Mouse (Mus musculus): Measurements from ENCODE around the gene Calm4. TPM values are rescaled to one million over a fixed set of nuclear protein-coding genes. Genes with fewer than 3 reads are reported as not detected.

Calm4 gene
- polyA plus RNA-seq, 1 experiment from 2014 or later, result 596 TPM

- Histone ChIP-seq H3K27me3 (no peaks in the 10 kb centered on the region), H3K9ac (no peak overlapping the region), H3K4me3 (no peak overlapping the region), H3K4me2 (no peak overlapping the region), H3K27ac (no peak overlapping the region), H3K4me1 (no peaks in the 10 kb centered on the region), H3K36me3 (no peaks in the 10 kb centered on the region), H3K9me3 (no peaks in the 10 kb centered on the region)
- ATAC-seq (ENCODE audit: insufficient number of reproducible peaks, low FRiP score, low TSS enrichment, low read depth), result no peak
- WGBS, result 65% methylated on average over 10 of the region's 10 CpGs
Observed at GRCm38 (mm10) chr13:3862922-3863580, 25.5 kb downstream of the Calm4 start.

- no peak for ATAC-seq (ENCODE audit: insufficient number of reproducible peaks, low FRiP score, low TSS enrichment, low read depth)
- Histone ChIP-seq H3K9me3 (no peaks in the 10 kb centered on the region), H3K4me2 (no peak overlapping the region), H3K27me3 (no peaks in the 10 kb centered on the region), H3K9ac (no peak overlapping the region), H3K36me3 (no peaks in the 10 kb centered on the region), H3K27ac (no peak overlapping the region), H3K4me1 (no peaks in the 10 kb centered on the region), H3K4me3 (no peak overlapping the region)
- 72% methylated on average over 14 of the region's 14 CpGs for WGBS
Observed at GRCm38 (mm10) chr13:3865648-3866354, 28.2 kb downstream of the Calm4 start.

- H3K27me3 ChIP-seq, result no peaks in the 10 kb centered on the region
- no peaks in the 10 kb centered on the region for H3K4me1 ChIP-seq
- H3K9ac ChIP-seq, result no peak overlapping the region
- no peak for ATAC-seq (ENCODE audit: insufficient number of reproducible peaks, low FRiP score, low TSS enrichment, low read depth)
- no peak overlapping the region for H3K4me3 ChIP-seq
- H3K27ac ChIP-seq, result no peak overlapping the region
- no peak overlapping the region for H3K4me2 ChIP-seq
- WGBS, result 88% methylated on average over 8 of the region's 8 CpGs
- no peaks in the 10 kb centered on the region for H3K9me3 ChIP-seq
- no peaks in the 10 kb centered on the region for H3K36me3 ChIP-seq
Observed at GRCm38 (mm10) chr13:3866355-3867052, 28.9 kb downstream of the Calm4 start.

- H3K9ac ChIP-seq, result no peak overlapping the region
- 68% methylated on average over 6 of the region's 6 CpGs for WGBS
- no peak overlapping the region for H3K4me3 ChIP-seq
- H3K36me3 ChIP-seq, result no peaks in the 10 kb centered on the region
- H3K9me3 ChIP-seq, result no peaks in the 10 kb centered on the region
- H3K27ac ChIP-seq, result no peak overlapping the region
- no peaks in the 10 kb centered on the region for H3K4me1 ChIP-seq
- no peak for ATAC-seq (ENCODE audit: insufficient number of reproducible peaks, low FRiP score, low TSS enrichment, low read depth)
- H3K27me3 ChIP-seq, result no peaks in the 10 kb centered on the region
- H3K4me2 ChIP-seq, result no peak overlapping the region
Observed at GRCm38 (mm10) chr13:3867158-3867557, 29.6 kb downstream of the Calm4 start.

GRCm38 (mm10) chr13:3869901-3870300, 32.3 kb downstream of the Calm4 start:
- ATAC-seq (ENCODE audit: insufficient number of reproducible peaks, low FRiP score, low TSS enrichment, low read depth), result no peak
- Histone ChIP-seq H3K36me3 (no peaks in the 10 kb centered on the region), H3K4me1 (no peaks in the 10 kb centered on the region), H3K4me3 (no peak overlapping the region), H3K4me2 (no peak overlapping the region), H3K27ac (0 out of 2 replicates have a peak overlapping the region, but pooled peaks have one; percentile 27), H3K27me3 (no peaks in the 10 kb centered on the region), H3K9me3 (no peaks in the 10 kb centered on the region), H3K9ac (no peak overlapping the region)

GRCm38 (mm10) chr13:3872832-3873231, 35.3 kb downstream of the Calm4 start:
- ATAC-seq (ENCODE audit: insufficient number of reproducible peaks, low FRiP score, low TSS enrichment, low read depth), result no peak
- 88% methylated on average over 4 of the region's 4 CpGs for WGBS
- no peak overlapping the region for H3K4me2 ChIP-seq

GRCm38 (mm10) chr13:3876448-3876847, 38.9 kb downstream of the Calm4 start:
- no peak for ATAC-seq (ENCODE audit: insufficient number of reproducible peaks, low FRiP score, low TSS enrichment, low read depth)
- Histone ChIP-seq H3K9me3 (no peaks in the 10 kb centered on the region), H3K4me3 (no peak overlapping the region), H3K27ac (peak overlapping the region; percentile 60), H3K27me3 (no peaks in the 10 kb centered on the region), H3K36me3 (peaks cover 7% of the 10 kb centered on the region), H3K4me1 (peaks cover 8% of the 10 kb centered on the region), H3K9ac (no peak overlapping the region), H3K4me2 (no peak overlapping the region)
- WGBS, result 60% methylated on average over 6 of the region's 6 CpGs

More at GRCm38 (mm10) chr13:3872832-3873231, 35.3 kb downstream of the Calm4 start:
- no peaks in the 10 kb centered on the region for H3K9me3 ChIP-seq
- no peaks in the 10 kb centered on the region for H3K36me3 ChIP-seq
- H3K27ac ChIP-seq, result no peak overlapping the region
- H3K9ac ChIP-seq, result no peak overlapping the region
- H3K4me3 ChIP-seq, result no peak overlapping the region
- peaks cover 8% of the 10 kb centered on the region for H3K4me1 ChIP-seq
- no peaks in the 10 kb centered on the region for H3K27me3 ChIP-seq

GRCm38 (mm10) chr13:3877185-3877584, 39.6 kb downstream of the Calm4 start:
- ATAC-seq (ENCODE audit: insufficient number of reproducible peaks, low FRiP score, low TSS enrichment, low read depth), result peak; percentile 38; the same call in 1 of the 2 replicates
- Histone ChIP-seq H3K4me3 (no peak overlapping the region), H3K9me3 (no peaks in the 10 kb centered on the region), H3K36me3 (peaks cover 14% of the 10 kb centered on the region), H3K9ac (no peak overlapping the region), H3K4me2 (no peak overlapping the region), H3K4me1 (peaks cover 8% of the 10 kb centered on the region), H3K27me3 (no peaks in the 10 kb centered on the region), H3K27ac (peak overlapping the region; percentile 60)
- 54% methylated on average over 6 of the region's 6 CpGs for WGBS

GRCm38 (mm10) chr13:3877679-3878220, 40.2 kb downstream of the Calm4 start:
- H3K4me2 ChIP-seq, result no peak overlapping the region
- peaks cover 8% of the 10 kb centered on the region for H3K4me1 ChIP-seq
- H3K4me3 ChIP-seq, result no peak overlapping the region
- H3K27me3 ChIP-seq, result no peaks in the 10 kb centered on the region
- 48% methylated on average over 4 of the region's 4 CpGs for WGBS
- no peak overlapping the region for H3K9ac ChIP-seq
- H3K27ac ChIP-seq, result peak overlapping the region; percentile 60
- no peak for ATAC-seq (ENCODE audit: insufficient number of reproducible peaks, low FRiP score, low TSS enrichment, low read depth)
- no peaks in the 10 kb centered on the region for H3K9me3 ChIP-seq
- H3K36me3 ChIP-seq, result peaks cover 16% of the 10 kb centered on the region

GRCm38 (mm10) chr13:3886663-3887062, 49.1 kb downstream of the Calm4 start:
- Histone ChIP-seq H3K4me1 (peaks cover 12% of the 10 kb centered on the region), H3K4me3 (no peak overlapping the region), H3K9ac (no peak overlapping the region), H3K36me3 (peaks cover 60% of the 10 kb centered on the region), H3K27me3 (no peaks in the 10 kb centered on the region), H3K4me2 (no peak overlapping the region), H3K27ac (no peak overlapping the region), H3K9me3 (no peaks in the 10 kb centered on the region)
- 90% methylated on average over 7 of the region's 7 CpGs for WGBS
- no peak for ATAC-seq (ENCODE audit: insufficient number of reproducible peaks, low FRiP score, low TSS enrichment, low read depth)
